Mouse (Mus musculus): ENCODE results near the gene Ccdc162. TPM values are rescaled to one million over a fixed set of nuclear protein-coding genes. Genes with fewer than 3 reads are reported as not detected.

Ccdc162 gene
- total RNA-seq, 1 experiment, result 0.40 TPM

DNA sequence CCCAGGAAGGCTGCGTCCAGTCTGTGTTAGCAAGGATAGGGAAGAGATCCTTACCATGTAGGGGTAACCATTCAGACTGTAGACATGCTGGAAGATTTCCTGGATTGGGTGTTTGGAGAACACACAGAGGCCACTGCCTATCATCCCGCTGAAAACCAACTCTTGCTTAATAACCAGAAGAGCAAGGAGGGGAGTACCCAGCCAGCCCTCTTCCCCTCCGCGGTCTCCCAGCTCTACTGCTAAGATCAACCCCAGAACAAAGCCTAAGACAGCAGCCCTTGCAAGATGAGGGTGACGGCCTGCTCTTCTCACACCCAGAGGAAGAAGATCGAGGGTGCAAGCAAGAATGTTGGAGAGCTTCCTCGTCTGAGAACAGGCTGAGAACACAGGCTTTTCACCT is 227.6 kb downstream of the Ccdc162 start:
- no peak for DNase-seq (ENCODE audit: low read depth, low spot score)
- Histone ChIP-seq H3K9me3 (ENCODE audit: control insufficient read depth, insufficient read depth, low read depth, low read length) (no peaks in the 10 kb centered on the region), H3K27ac (ENCODE audit: insufficient read depth, low read depth, low read length, poor library complexity, severe bottlenecking) (no peak overlapping the region), H3K4me3 (ENCODE audit: insufficient read depth in 1 of 2, low read depth in 1 of 2, low read length in 2 of 2, poor library complexity in 1 of 2, severe bottlenecking in 1 of 2) (peak overlapping the region; percentile 74 to 78; a peak in 2 of 4 replicates), H3K36me3 (ENCODE audit: control insufficient read depth, insufficient read depth, low read length, poor library complexity, severe bottlenecking) (peaks cover 34% of the 10 kb centered on the region), H3K9ac (ENCODE audit: insufficient read depth, low read depth, low read length, poor library complexity, severe bottlenecking) (peak overlapping the region; percentile 77), H3K4me1 (ENCODE audit: control insufficient read depth in 2 of 2, insufficient read depth in 2 of 2, low read length in 2 of 2, poor library complexity in 1 of 2) (peaks cover 4 to 9% of the 10 kb centered on the region in 2 experiments; a peak in 1 of 4 replicates)
- in situ Hi-C loops (cut with MboI; ENCODE audit: low sequenced_read_pairs in 2 of 2, unreplicated experiment in 2 of 2), result no loop called here
- TF ChIP-seq ZC3H11A (IDR thresholded peaks at IDR 0.05; ENCODE audit: borderline replicate concordance, low read depth, low read length) (no peak), MAFK (IDR thresholded peaks at IDR 0.05; ENCODE audit: insufficient read depth, low read depth, low read length) (no peak), HCFC1 (IDR thresholded peaks at IDR 0.05; ENCODE audit: borderline replicate concordance, insufficient read depth, low read length) (no peak), CHD2 (IDR thresholded peaks at IDR 0.05; ENCODE audit: low read depth, low read length) (no peak), ZNF384 (IDR thresholded peaks at IDR 0.05; ENCODE audit: low read depth, low read length) (no peak)

Other genes starting within 250 kb of the Ccdc162 start
- 35.3 and 54.7 TPM in 2 replicates for gene Mical1, start 240.3 kb downstream of the Ccdc162 start, total RNA-seq (2012; rRNA removed)
- gene Smpd2, start 226.3 kb downstream of the Ccdc162 start, total RNA-seq (2012; rRNA removed), result 31.7 and 54.8 TPM in 2 replicates
- 0.53 TPM in 1 of 2 replicates, not detected in the other for gene Ppil6, start 226.2 kb downstream of the Ccdc162 start, total RNA-seq (2012; rRNA removed)
- gene Cd164, start 197.2 kb downstream of the Ccdc162 start, total RNA-seq (2012; rRNA removed), result 112 and 127 TPM in 2 replicates
- 29.3 and 32.0 TPM in 2 replicates for gene Cep57l1, start 93.2 kb upstream of the Ccdc162 start, total RNA-seq (2012; rRNA removed)
- 6.8 and 10.0 TPM in 2 replicates for gene Sesn1, start 93.3 kb upstream of the Ccdc162 start, total RNA-seq (2012; rRNA removed)

All from ES-E14 (cell line).